Mouse (Mus musculus) MEL (cell line): ENCODE data around the gene Rftn1. TPM values are rescaled to one million over a fixed set of nuclear protein-coding genes. Genes with fewer than 3 reads are reported as not detected.

Experiments used
- DNase-seq: peaks from one replicate; pipeline ENCODE4 v3.0.0; 2011; ENCODE audit warnings: low read depth, low spot score
- H3K27ac ChIP-seq: 2 replicates; pipeline ENCODE4 v1.5.1; 2012; ENCODE audit warnings: low read depth, mild to moderate bottlenecking, control low read depth, low read length, moderate library complexity; ENCODE audit not compliant: control insufficient read depth
- H3K27me3 ChIP-seq, 2 experiments: fragments of 150-350 bp in 1 of 2; sonication (generic) in 1 of 2; 2 replicates each; pipeline ENCODE4 v1.6.1; 2012; ENCODE audit warnings: low read length in 2 of 2, mild to moderate bottlenecking in 2 of 2, improper control_type of control experiment in 1 of 2, moderate library complexity in 1 of 2; ENCODE audit not compliant: insufficient read depth in 2 of 2, control insufficient read depth in 1 of 2
- H3K36me3 ChIP-seq, 2 experiments: 2 replicates each; pipeline ENCODE4 v1.6.1; 2012 to 2014; ENCODE audit warnings: low read length in 2 of 2, improper control_type of control experiment in 1 of 2, inconsistent platforms in 1 of 2, mild to moderate bottlenecking in 1 of 2; ENCODE audit not compliant: insufficient read depth in 2 of 2, control insufficient read depth in 1 of 2
- H3K4me1 ChIP-seq, 2 experiments: fragments of 150-350 bp in 1 of 2; sonication (generic) in 1 of 2; 2 replicates each; pipeline ENCODE4 v1.6.1; 2012; ENCODE audit warnings: low read length in 2 of 2, improper control_type of control experiment in 1 of 2, mild to moderate bottlenecking in 1 of 2; ENCODE audit not compliant: insufficient read depth in 2 of 2, control insufficient read depth in 1 of 2
- H3K4me3 ChIP-seq, 2 experiments: fragments of 150-350 bp in 1 of 2; sonication (generic) in 1 of 2; 2 replicates each; pipeline ENCODE4 v1.5.1; 2012; ENCODE audit warnings: low read depth in 2 of 2, low read length in 2 of 2, mild to moderate bottlenecking in 2 of 2, moderate library complexity in 2 of 2, control low read depth in 1 of 2, improper control_type of control experiment in 1 of 2; ENCODE audit not compliant: control insufficient read depth in 1 of 2, insufficient read depth in 1 of 2
- H3K79me2 ChIP-seq: 2 replicates; pipeline ENCODE4 v1.6.1; 2012; ENCODE audit warnings: mild to moderate bottlenecking, low read length, moderate library complexity; ENCODE audit not compliant: control insufficient read depth, poor library complexity, insufficient read depth
- H3K9ac ChIP-seq: 2 replicates; pipeline ENCODE4 v1.6.1; 2012; ENCODE audit warnings: low read depth, mild to moderate bottlenecking, control low read depth, low read length, moderate library complexity; ENCODE audit not compliant: control insufficient read depth, poor library complexity, severe bottlenecking
- H3K9me3 ChIP-seq: fragments of 150-350 bp; sonication (generic); replicated peaks from 2 replicates; pipeline ENCODE4 v1.6.1; 2012; ENCODE audit warnings: mild to moderate bottlenecking, low read length, improper control_type of control experiment, moderate library complexity; ENCODE audit not compliant: insufficient read depth
- BHLHE40 ChIP-seq: IDR thresholded peaks from 2 replicates; pipeline ENCODE4 v1.6.1; 2012; ENCODE audit warnings: low read depth, mild to moderate bottlenecking, inconsistent platforms, low read length, improper control_type of control experiment, borderline replicate concordance
- CHD1 ChIP-seq: IDR thresholded peaks from 2 replicates; pipeline ENCODE4 v1.6.1; 2012; ENCODE audit warnings: low read depth, mild to moderate bottlenecking, inconsistent platforms, low read length, improper control_type of control experiment
- EP300 ChIP-seq, 2 experiments: IDR thresholded peaks; 2 replicates each; pipeline ENCODE4 v1.6.1; 2011; ENCODE audit warnings: improper control_type of control experiment in 2 of 2, low read length in 2 of 2, low read depth in 1 of 2, mild to moderate bottlenecking in 1 of 2
- ETS1 ChIP-seq: IDR thresholded peaks from 2 replicates; pipeline ENCODE4 v1.6.1; 2012; ENCODE audit warnings: low read depth, mild to moderate bottlenecking, inconsistent platforms, low read length, improper control_type of control experiment, moderate library complexity
- GABPA ChIP-seq: IDR thresholded peaks from 2 replicates; pipeline ENCODE4 v1.6.1; 2012; ENCODE audit warnings: low read depth, mild to moderate bottlenecking, inconsistent platforms, low read length, improper control_type of control experiment, moderate library complexity
- GATA1 ChIP-seq: IDR thresholded peaks from 2 replicates; pipeline ENCODE4 v1.6.1; 2011; ENCODE audit warnings: low read depth, low read length, improper control_type of control experiment
- KAT2A ChIP-seq: conservative IDR thresholded peaks from 2 replicates; pipeline ENCODE4 v1.6.1; 2012; ENCODE audit warnings: low read depth, low read length, improper control_type of control experiment, inconsistent platforms
- MAX ChIP-seq: IDR thresholded peaks from 2 replicates; pipeline ENCODE4 v1.6.1; 2011; ENCODE audit warnings: low read length, improper control_type of control experiment
- MXI1 ChIP-seq: IDR thresholded peaks from 2 replicates; pipeline ENCODE4 v1.6.1; 2011; ENCODE audit warnings: mild to moderate bottlenecking, low read depth, low read length, improper control_type of control experiment
- MYB ChIP-seq: IDR thresholded peaks from 2 replicates; pipeline ENCODE4 v1.6.1; 2011; ENCODE audit warnings: mild to moderate bottlenecking, low read depth, low read length, improper control_type of control experiment
- MYC ChIP-seq: IDR thresholded peaks from 2 replicates; pipeline ENCODE4 v1.6.1; 2011; ENCODE audit warnings: low read depth, mild to moderate bottlenecking, low read length, improper control_type of control experiment, moderate library complexity
- NELFE ChIP-seq: IDR thresholded peaks from 2 replicates; pipeline ENCODE4 v1.6.1; 2011; ENCODE audit warnings: low read depth, low read length, improper control_type of control experiment
- NRF1 ChIP-seq: IDR thresholded peaks from 2 replicates; pipeline ENCODE4 v1.6.1; 2014; ENCODE audit warnings: low read depth, mild to moderate bottlenecking, inconsistent platforms, low read length, improper control_type of control experiment, moderate library complexity; ENCODE audit not compliant: poor library complexity, insufficient read depth, severe bottlenecking
- POLR2AphosphoS2 ChIP-seq: IDR thresholded peaks from 2 replicates; pipeline ENCODE4 v1.6.1; 2011; ENCODE audit warnings: low read length, improper control_type of control experiment
- POLR2AphosphoS5 ChIP-seq: IDR thresholded peaks from 2 replicates; pipeline ENCODE4 v1.6.1; 2012; ENCODE audit warnings: low read depth, borderline replicate concordance, mild to moderate bottlenecking, inconsistent platforms, low read length, moderate library complexity, mixed read lengths
- RAD21 ChIP-seq: IDR thresholded peaks from 2 replicates; pipeline ENCODE4 v1.6.1; 2011; ENCODE audit warnings: mild to moderate bottlenecking, low read depth, low read length, improper control_type of control experiment
- RCOR1 ChIP-seq: IDR thresholded peaks from 2 replicates; pipeline ENCODE4 v1.6.1; 2012; ENCODE audit warnings: low read depth, mild to moderate bottlenecking, inconsistent platforms, low read length, improper control_type of control experiment
- SMC3 ChIP-seq: IDR thresholded peaks from 2 replicates; pipeline ENCODE4 v1.6.1; 2011; ENCODE audit warnings: low read depth, low read length, improper control_type of control experiment
- TAL1 ChIP-seq: IDR thresholded peaks from 2 replicates; pipeline ENCODE4 v1.6.1; 2012; ENCODE audit warnings: mild to moderate bottlenecking, inconsistent platforms, low read length, moderate library complexity, mixed read lengths
- TCF12 ChIP-seq: IDR thresholded peaks from 2 replicates; pipeline ENCODE4 v1.6.1; 2014; ENCODE audit warnings: low read depth, mild to moderate bottlenecking, inconsistent platforms, low read length, improper control_type of control experiment, moderate library complexity
- USF1 ChIP-seq: IDR thresholded peaks from 2 replicates; pipeline ENCODE4 v1.6.1; 2014; ENCODE audit warnings: low read depth, mild to moderate bottlenecking, inconsistent platforms, low read length, improper control_type of control experiment, moderate library complexity
- USF2 ChIP-seq, 2 experiments: IDR thresholded peaks; 2 replicates each; pipeline ENCODE4 v1.6.1; 2011 to 2012; ENCODE audit warnings: improper control_type of control experiment in 2 of 2, low read length in 2 of 2, borderline replicate concordance in 1 of 2, inconsistent platforms in 1 of 2, low read depth in 1 of 2, mild to moderate bottlenecking in 1 of 2; ENCODE audit not compliant: insufficient read depth in 1 of 2
- ZC3H11A ChIP-seq: IDR thresholded peaks from 2 replicates; pipeline ENCODE4 v1.6.1; 2012; ENCODE audit warnings: low read depth, mild to moderate bottlenecking, inconsistent platforms, low read length, improper control_type of control experiment
- ZKSCAN1 ChIP-seq: IDR thresholded peaks from 2 replicates; pipeline ENCODE4 v1.6.1; 2012; ENCODE audit warnings: low read depth, mild to moderate bottlenecking, inconsistent platforms, low read length, improper control_type of control experiment, moderate library complexity
- ZMIZ1 ChIP-seq: IDR thresholded peaks from 2 replicates; pipeline ENCODE4 v1.6.1; 2012; ENCODE audit warnings: low read depth, mild to moderate bottlenecking, inconsistent platforms, low read length, improper control_type of control experiment, moderate library complexity
- ZNF384 ChIP-seq: IDR thresholded peaks from 2 replicates; pipeline ENCODE4 v1.6.1; 2012; ENCODE audit warnings: low read depth, mild to moderate bottlenecking, inconsistent platforms, low read length, improper control_type of control experiment
- polyA plus RNA-seq, 2 experiments: library from polyadenylated mRNA; stranded (reverse) in 1 of 2; unstranded in 1 of 2; fragments of >175 nt in 1 of 2; fragments of >200 nt in 1 of 2; gene quantifications; 2 replicates each; pipeline versions ENCODE4 v1.2.1 to v1.2.4; 2012; ENCODE audit warnings: low replicate concordance in 2 of 2, low read depth in 1 of 2; ENCODE audit not compliant: insufficient read length in 2 of 2, insufficient read depth in 1 of 2, missing spikeins in 1 of 2
- total RNA-seq: library from RNA; depleted of rRNA; stranded (reverse); fragments of 300-350 nt; gene quantifications from 2 replicates; pipeline ENCODE4 v1.2.3, GENCODE M21; 2012

The Rftn1 gene
- total and polyA plus RNA-seq, 3 experiments = 70.2 to 76.1 TPM; not detected in 1

DNA sequence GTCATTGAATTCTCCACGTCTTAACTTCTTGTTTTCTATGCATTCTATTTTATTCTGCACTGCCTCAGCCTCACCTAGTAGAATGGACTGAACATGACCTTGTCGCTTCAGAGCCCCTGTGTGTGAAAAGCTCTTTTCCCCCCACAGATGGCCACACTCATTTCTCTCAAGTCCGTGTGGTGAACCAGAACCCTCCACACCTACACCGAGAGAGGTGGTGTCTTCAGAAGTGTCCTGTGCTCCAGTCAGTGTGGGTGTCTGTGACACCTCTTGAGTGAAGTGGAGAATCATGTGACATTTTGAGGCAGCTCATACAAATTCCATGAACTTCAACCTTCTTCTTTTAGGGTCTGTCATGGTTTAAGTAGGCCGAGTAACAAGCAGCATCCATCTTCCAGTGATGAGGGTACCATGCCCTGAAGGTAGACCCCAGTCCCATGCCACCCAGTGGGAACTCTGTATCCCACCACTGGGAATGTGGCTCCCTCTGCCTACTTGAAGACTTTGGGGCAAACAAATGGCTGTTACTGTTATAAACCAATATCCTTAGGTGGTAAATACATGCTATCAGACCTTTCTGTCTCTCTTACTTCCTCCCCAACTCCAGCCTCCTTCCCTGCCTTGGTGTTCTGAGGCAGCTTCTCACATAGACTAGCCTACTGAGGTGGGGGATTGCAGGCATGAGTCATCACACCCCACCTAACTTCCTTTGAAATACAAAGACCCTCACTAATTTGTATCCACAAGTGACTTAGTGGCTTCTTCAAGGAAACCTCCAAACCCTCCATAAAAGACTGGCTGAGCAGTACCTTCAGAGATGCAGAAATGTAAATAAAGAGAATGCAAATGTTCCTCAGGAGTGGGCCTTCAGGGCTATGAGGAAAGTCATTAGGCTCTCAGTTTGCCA lies 122.4 kb downstream of the Rftn1 start:
- no peaks in the 10 kb centered on the region for H3K27me3 ChIP-seq
- H3K27ac ChIP-seq = peak overlapping the region; percentile 99
- peaks cover 11 to 43% of the 10 kb centered on the region in 2 experiments for H3K4me1 ChIP-seq
- H3K9ac ChIP-seq = peak overlapping the region; percentile 64
- TF ChIP-seq MYB (0 out of 2 replicates have a peak, but pooled peaks have one; percentile 22), CHD1 (0 out of 2 replicates have a peak, but pooled peaks have one; percentile 24), NELFE (no peak), ZC3H11A (no peak), MYC (no peak), MXI1 (peak; percentile 69; the same call in 1 of the 2 replicates), POLR2AphosphoS5 (no peak), ZKSCAN1 (no peak), KAT2A (no peak), MAX (0 out of 2 replicates have a peak, but pooled peaks have one; percentile 44), SMC3 (no peak), USF2 (IDR thresholded peaks at IDR 0.05; ENCODE audit: borderline replicate concordance in 1 of 2, insufficient read depth in 1 of 2, low read depth in 1 of 2, low read length in 2 of 2) (no peak), NRF1 (no peak), EP300 (IDR thresholded peaks at IDR 0.05; ENCODE audit: low read depth in 1 of 2, low read length in 2 of 2) (no peak), ZNF384 (no peak)
- no peaks in the 10 kb centered on the region for H3K79me2 ChIP-seq
- H3K36me3 ChIP-seq = peaks cover 0 to 50% of the 10 kb centered on the region in 2 experiments; a peak in 3 of 4 replicates
- no peak for DNase-seq
- H3K9me3 ChIP-seq = no peaks in the 10 kb centered on the region
- H3K4me3 ChIP-seq = peak overlapping the region in 1 of 2 experiments; percentile 45; a peak in 2 of 4 replicates

DNA sequence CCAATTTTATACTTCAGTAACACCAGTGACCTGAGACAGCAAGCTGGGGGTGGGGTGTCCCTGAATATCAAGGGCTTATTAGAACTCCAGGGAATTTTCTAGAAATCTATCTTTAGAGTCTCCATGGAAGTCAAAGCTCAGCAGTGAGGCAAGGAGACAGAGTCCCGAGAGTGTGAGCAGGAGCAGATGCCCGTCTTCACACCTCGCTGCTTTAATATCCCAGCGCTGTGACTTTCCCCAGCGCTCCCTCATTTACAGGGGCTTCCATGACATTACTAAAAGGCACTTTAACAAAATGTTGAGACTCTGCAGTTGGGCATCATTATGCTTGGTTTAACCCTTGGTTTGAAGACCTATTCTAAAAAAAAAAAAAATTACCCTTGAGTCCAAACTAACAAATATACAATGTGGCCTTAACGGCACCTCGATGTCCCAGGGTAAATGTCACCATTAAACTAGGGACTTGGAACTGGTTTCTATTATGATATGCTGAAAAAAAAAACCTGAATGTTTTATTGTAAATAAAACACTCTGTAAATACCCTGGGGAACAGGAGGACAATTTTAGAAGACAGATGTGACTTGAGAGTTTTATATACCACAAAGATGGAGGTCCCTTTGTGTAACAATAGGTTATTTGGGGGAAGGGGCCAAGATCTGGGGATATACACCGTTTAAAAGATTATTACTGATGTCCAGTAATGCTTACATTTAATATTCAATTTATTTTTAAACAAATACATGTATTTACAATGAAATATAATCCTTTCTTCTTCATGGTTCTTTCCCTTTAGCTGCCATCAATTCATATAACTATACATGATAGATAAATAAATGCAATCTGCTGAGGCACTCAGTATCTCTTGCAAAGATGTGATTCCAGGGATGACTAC lies 123.4 kb downstream of the Rftn1 start:
- Histone ChIP-seq H3K27me3 (no peaks in the 10 kb centered on the region), H3K79me2 (no peaks in the 10 kb centered on the region), H3K4me1 (peaks cover 11 to 38% of the 10 kb centered on the region in 2 experiments), H3K9ac (no peak overlapping the region), H3K9me3 (no peaks in the 10 kb centered on the region), H3K4me3 (no peak overlapping the region), H3K36me3 (peaks cover 0 to 43% of the 10 kb centered on the region in 2 experiments; a peak in 3 of 4 replicates), H3K27ac (no peak overlapping the region; the same call in 1 of the 2 replicates)
- no peak for DNase-seq
- TF ChIP-seq CHD1 (no peak), USF2 (IDR thresholded peaks at IDR 0.05; ENCODE audit: borderline replicate concordance in 1 of 2, insufficient read depth in 1 of 2, low read depth in 1 of 2, low read length in 2 of 2) (no peak), POLR2AphosphoS2 (no peak), KAT2A (no peak), ETS1 (no peak), MXI1 (no peak), GABPA (no peak), ZNF384 (no peak), RAD21 (no peak), GATA1 (no peak), TAL1 (no peak), RCOR1 (no peak), USF1 (no peak), ZMIZ1 (no peak), BHLHE40 (no peak), TCF12 (no peak), EP300 (IDR thresholded peaks at IDR 0.05; ENCODE audit: low read depth in 1 of 2, low read length in 2 of 2) (no peak), NRF1 (no peak)
